Mouse (Mus musculus): ENCODE results near the gene Bhlhe41. TPM values are rescaled to one million over a fixed set of nuclear protein-coding genes. Genes with fewer than 3 reads are reported as not detected.

Bhlhe41 gene
- polyA plus RNA-seq, 1 experiment: 0.90 TPM

Other genes starting within 250 kb of the Bhlhe41 start
- gene Tuba3b, start 249.8 kb downstream of the Bhlhe41 start, polyA plus RNA-seq (2012; rRNA removed): not detected in 2 replicates
- 2.8 and 4.0 TPM in 2 replicates for gene Rassf8, start 118.8 kb downstream of the Bhlhe41 start, polyA plus RNA-seq (2012; rRNA removed)
- gene Sspn, start 66.1 kb upstream of the Bhlhe41 start, polyA plus RNA-seq (2012; rRNA removed): 3.6 and 3.7 TPM in 2 replicates